Mouse (Mus musculus) neural tube, embryonic 12.5 days (tissue): ENCODE results near the gene Mga. TPM values are rescaled to one million over a fixed set of nuclear protein-coding genes. Genes with fewer than 3 reads are reported as not detected.

ENCODE experiments used
- ATAC-seq: fragments of 200-750 bp; cut with Nextera tagmentation; 2 replicates; pipeline ENCODE4 v1.8.0; 2017; ENCODE audit warnings: low read depth, mild to moderate bottlenecking, moderate TSS enrichment, moderate library complexity; ENCODE audit not compliant: low FRiP score
- H3K27ac ChIP-seq: fragments of 300-500 bp; sonication (generic); 2 replicates; pipeline ENCODE4 v1.5.1; 2016
- H3K27me3 ChIP-seq: fragments of 300-500 bp; sonication (generic); replicated peaks from 2 replicates; pipeline ENCODE4 v1.6.1; 2016; ENCODE audit warnings: mild to moderate bottlenecking
- H3K36me3 ChIP-seq: fragments of 300-500 bp; sonication (generic); 2 replicates; pipeline ENCODE4 v1.6.1; 2016; ENCODE audit warnings: mild to moderate bottlenecking
- H3K4me1 ChIP-seq: fragments of 300-500 bp; sonication (generic); 2 replicates; pipeline ENCODE4 v1.6.1; 2016
- H3K4me2 ChIP-seq: fragments of 300-500 bp; sonication (generic); replicated peaks from 2 replicates; pipeline ENCODE4 v1.6.1; 2016; ENCODE audit warnings: mild to moderate bottlenecking
- H3K4me3 ChIP-seq: fragments of 300-500 bp; sonication (generic); 2 replicates; pipeline ENCODE4 v1.5.1; 2016
- H3K9ac ChIP-seq: fragments of 300-500 bp; sonication (generic); 2 replicates; pipeline ENCODE4 v1.6.1; 2016; ENCODE audit warnings: mild to moderate bottlenecking
- H3K9me3 ChIP-seq: fragments of 300-500 bp; sonication (generic); 2 replicates; pipeline ENCODE4 v1.6.1; 2016; ENCODE audit warnings: mild to moderate bottlenecking
- WGBS: fragments of 180-500 bp; shearing (Covaris S2); methylation state at CpG from one replicate; pipeline ENCODE4 v1.1.7; 2016; 5-methylcytosine and 5-hydroxymethylcytosine counted together
- microRNA-seq: library from miRNA; unstranded; fragments of <30 nt; microRNA quantifications from one replicate; pipeline ENCODE4, GENCODE M21; 2017
- polyA plus RNA-seq: library from polyadenylated mRNA; unstranded; fragments of >200 nt; fragmentation: Nextera tagmentation; extraction: Ambion mirVana; gene quantifications from 2 replicates; pipeline ENCODE4 v1.2.1, GENCODE M21; 2016

Mga gene
- polyA plus RNA-seq, 1 experiment from 2014 or later = 27.2 TPM

DNA sequence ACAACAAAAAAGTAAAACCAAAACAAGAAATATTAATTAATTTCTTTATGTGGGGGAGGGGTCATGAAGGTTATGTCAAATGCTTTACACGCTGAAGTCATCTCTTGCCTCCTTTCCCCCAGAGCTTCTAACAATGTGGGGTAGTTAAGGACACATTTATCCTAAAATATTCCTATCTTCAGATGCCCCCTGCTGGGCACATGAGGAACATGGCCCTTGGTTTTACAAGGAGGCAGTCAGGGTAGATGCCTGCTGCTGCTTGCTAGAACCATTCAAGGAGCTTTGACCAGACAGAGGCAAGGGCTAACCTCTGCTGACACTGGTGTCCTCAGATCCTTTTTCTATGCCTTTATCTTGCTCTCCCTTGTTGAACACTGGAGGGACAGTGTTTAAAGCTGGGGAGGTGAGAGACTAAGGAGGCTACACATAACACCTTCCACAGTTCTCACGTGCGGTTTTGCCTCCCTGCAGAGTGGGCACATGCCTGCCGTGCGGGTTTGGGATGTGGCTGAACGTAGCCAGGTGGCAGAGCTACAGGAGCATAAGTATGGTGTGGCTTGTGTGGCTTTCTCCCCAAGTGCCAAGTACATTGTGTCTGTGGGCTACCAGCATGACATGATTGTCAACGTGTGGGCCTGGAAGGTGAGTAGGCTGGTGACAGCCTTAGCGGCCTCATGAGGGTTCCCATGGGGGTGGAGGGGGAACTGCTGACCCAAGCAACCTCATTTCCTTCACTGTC, 114.6 kb downstream of the Mga start:
- Histone ChIP-seq H3K27me3 (no peaks in the 10 kb centered on the region), H3K9me3 (no peaks in the 10 kb centered on the region), H3K4me2 (no peak overlapping the region), H3K4me3 (no peak overlapping the region), H3K27ac (no peak overlapping the region), H3K4me1 (no peaks in the 10 kb centered on the region), H3K9ac (no peak overlapping the region), H3K36me3 (peaks cover 19% of the 10 kb centered on the region)
- WGBS = 82% methylated on average over 8 of the region's 8 CpGs
- ATAC-seq = no peak

DNA sequence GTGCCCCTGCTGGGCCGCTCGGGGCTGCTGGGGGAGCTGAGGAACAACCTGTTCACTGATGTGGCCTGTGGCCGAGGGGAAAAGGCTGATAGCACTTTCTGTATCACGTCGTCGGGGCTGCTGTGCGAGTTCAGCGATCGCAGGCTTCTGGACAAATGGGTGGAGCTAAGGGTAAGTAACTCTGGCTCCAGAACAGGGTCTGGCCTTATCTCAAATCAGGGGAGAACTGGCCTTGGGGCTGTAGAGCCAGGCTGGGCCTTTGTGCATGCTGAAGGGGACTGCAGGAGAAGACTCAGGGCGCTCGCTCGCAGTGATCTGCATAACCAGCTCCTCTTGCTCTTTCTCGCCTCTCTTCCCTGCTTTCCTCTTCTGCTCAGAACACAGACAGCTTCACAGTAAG, 115.9 kb downstream of the Mga start:
- H3K4me2 ChIP-seq = no peak overlapping the region
- peaks cover 32% of the 10 kb centered on the region for H3K36me3 ChIP-seq
- no peak overlapping the region for H3K27ac ChIP-seq
- no peaks in the 10 kb centered on the region for H3K9me3 ChIP-seq
- no peaks in the 10 kb centered on the region for H3K27me3 ChIP-seq
- no peak for ATAC-seq
- H3K4me1 ChIP-seq = no peaks in the 10 kb centered on the region
- H3K9ac ChIP-seq = no peak overlapping the region
- WGBS = 90% methylated on average over 13 of the region's 13 CpGs
- H3K4me3 ChIP-seq = no peak overlapping the region

DNA sequence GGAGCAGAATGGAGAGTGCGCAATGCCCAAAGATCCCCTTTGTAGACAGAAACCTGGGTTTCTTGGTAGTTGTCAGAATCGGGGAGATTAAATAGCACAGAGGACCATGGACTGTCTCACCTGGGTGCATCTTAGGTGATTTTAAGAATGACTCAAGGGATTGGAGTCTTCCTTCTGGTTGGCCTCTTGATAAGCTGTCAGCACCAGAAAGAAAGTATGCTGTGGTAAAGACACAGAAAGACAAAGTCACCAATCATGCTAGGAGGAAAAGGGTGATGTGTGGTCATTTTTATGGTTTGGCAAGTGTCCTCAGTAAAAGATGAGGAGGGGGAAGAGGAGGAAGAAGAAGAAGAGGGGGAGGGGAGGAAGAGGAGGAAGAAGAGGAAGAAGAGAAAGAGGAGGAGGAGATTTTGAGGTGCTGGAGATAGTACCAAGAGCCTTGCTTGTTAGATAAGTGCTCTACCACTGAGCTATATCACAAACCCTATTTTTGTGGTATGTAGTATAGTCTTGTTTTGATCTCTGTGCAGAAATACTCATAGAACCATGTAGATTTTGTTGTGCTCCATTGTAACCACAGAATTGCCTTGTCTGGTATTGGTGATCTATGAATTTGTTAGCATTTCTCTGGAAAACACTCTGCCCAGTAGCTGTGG, 116.9 kb downstream of the Mga start:
- H3K27me3 ChIP-seq = no peaks in the 10 kb centered on the region
- H3K27ac ChIP-seq = no peak overlapping the region
- peaks cover 42% of the 10 kb centered on the region for H3K36me3 ChIP-seq
- no peak overlapping the region for H3K4me3 ChIP-seq
- H3K9me3 ChIP-seq = no peaks in the 10 kb centered on the region
- H3K9ac ChIP-seq = no peak overlapping the region
- no peak for ATAC-seq
- WGBS = 96% methylated on average over 2 of the region's 2 CpGs
- no peak overlapping the region for H3K4me2 ChIP-seq
- H3K4me1 ChIP-seq = no peaks in the 10 kb centered on the region

DNA sequence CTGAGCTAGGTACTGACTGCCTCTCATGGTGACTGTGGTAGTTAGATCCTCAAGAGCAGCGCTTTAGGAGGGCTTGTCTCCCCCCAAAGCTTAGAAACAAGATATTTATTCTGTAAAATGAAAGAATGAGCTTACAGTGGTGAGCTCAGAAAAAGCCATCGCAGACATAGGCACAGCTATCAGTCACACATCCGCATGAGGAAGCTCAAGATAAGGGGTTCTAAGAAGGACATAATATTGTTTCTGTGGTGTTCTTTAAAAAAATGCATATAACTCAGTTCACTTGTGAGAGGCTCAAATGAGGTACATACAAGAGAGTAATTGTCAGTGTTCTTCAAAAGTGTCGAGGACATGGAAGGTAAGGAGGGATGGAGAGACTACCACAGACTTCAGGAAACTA, 118.9 kb downstream of the Mga start:
- no peak for ATAC-seq

DNA sequence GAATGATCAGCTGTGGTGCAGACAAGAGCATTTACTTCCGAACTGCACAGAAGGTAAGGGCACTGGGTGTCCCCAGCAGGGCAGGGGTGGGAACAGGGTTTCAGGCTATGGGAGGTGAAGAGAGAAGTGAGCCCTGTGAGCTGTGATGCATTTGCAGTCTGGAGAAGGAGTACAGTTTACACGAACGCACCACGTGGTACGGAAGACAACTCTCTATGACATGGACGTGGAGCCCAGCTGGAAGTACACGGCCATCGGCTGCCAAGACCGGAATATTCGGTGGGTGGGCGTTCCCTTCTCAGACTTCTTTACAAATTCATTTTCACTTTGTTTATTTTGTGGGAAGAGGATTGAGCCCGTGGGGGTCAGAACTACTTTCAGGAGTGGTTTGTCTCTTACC, 120.6 kb downstream of the Mga start:
- Histone ChIP-seq H3K4me2 (no peak overlapping the region), H3K9me3 (no peaks in the 10 kb centered on the region), H3K9ac (no peak overlapping the region), H3K27ac (no peak overlapping the region), H3K36me3 (peaks cover 76% of the 10 kb centered on the region), H3K4me1 (no peaks in the 10 kb centered on the region), H3K4me3 (no peak overlapping the region), H3K27me3 (no peaks in the 10 kb centered on the region)
- ATAC-seq = no peak
- 95% methylated on average over 12 of the region's 12 CpGs for WGBS

More for the DNA sequence above, 118.9 kb downstream of the Mga start:
- H3K9me3 ChIP-seq = no peaks in the 10 kb centered on the region
- H3K27ac ChIP-seq = no peak overlapping the region
- no peak overlapping the region for H3K4me2 ChIP-seq
- H3K4me3 ChIP-seq = no peak overlapping the region
- H3K9ac ChIP-seq = no peak overlapping the region
- H3K36me3 ChIP-seq = peaks cover 59% of the 10 kb centered on the region
- 94% methylated on average over 4 of the region's 4 CpGs for WGBS
- no peaks in the 10 kb centered on the region for H3K4me1 ChIP-seq
- H3K27me3 ChIP-seq = no peaks in the 10 kb centered on the region

Small RNAs within 50 kb of the gene (microRNA-seq; reads per million reads assigned to microRNA genes)
- not detected for gene Mir7665

Other genes with a start within 250 kb of the Mga start
- gene Ndufaf1, start 234.4 kb upstream of the Mga start, polyA plus RNA-seq = 37.1 and 39.0 TPM in 2 replicates
- 70.9 and 76.2 TPM in 2 replicates for gene Rtf1, start 222.2 kb upstream of the Mga start, polyA plus RNA-seq
- 0.34 and 0.96 TPM in 2 replicates for gene Itpka, start 154.9 kb upstream of the Mga start, polyA plus RNA-seq
- 0.26 and 0.61 TPM in 2 replicates for gene Ltk, start 136.8 kb upstream of the Mga start, polyA plus RNA-seq
- gene Rpap1, start 109.7 kb upstream of the Mga start, polyA plus RNA-seq = 28.8 and 29.4 TPM in 2 replicates
- 20.7 and 21.0 TPM in 2 replicates for gene Tyro3, start 99.5 kb upstream of the Mga start, polyA plus RNA-seq
- gene Mapkbp1, start 75.5 kb downstream of the Mga start, polyA plus RNA-seq = 3.2 and 4.6 TPM in 2 replicates
- gene Jmjd7, start 130.3 kb downstream of the Mga start, polyA plus RNA-seq = 24.6 and 25.1 TPM in 2 replicates
- gene Gm28042, start 130.3 kb downstream of the Mga start, polyA plus RNA-seq = 5.0 and 6.3 TPM in 2 replicates
- gene Pla2g4b, start 136.2 kb downstream of the Mga start, polyA plus RNA-seq = 4.6 and 4.9 TPM in 2 replicates